Mouse (Mus musculus): ENCODE measurements around the gene Vmn2r83.

DNA sequence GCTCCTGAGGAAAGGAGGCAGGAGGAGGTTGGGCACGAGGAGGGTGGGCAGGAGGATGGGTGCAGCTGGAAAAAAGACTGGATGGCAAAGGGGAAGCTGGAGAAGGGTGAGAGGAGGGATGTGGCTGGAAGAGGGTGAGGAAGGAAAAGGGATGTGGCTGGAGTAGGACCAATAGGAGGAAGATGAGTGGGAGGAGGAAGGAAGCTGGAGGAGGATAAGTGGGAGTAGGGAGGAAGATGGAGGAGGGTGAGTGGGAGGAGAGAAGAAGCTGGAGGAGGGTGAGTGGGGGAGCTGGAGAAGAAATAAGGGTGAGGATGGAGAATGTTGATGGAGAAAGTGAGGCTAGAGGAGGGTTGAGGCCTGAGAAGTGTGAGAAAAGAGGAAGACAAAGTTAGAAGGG is 66.9 kb downstream of the Vmn2r83 start:
- TF ChIP-seq CTCF (IDR thresholded peaks at IDR 0.05; ENCODE audit: insufficient read depth, low read depth, low read length) (no peak), POLR2A (IDR thresholded peaks at IDR 0.05; ENCODE audit: insufficient read depth, low read depth, low read length) (no peak)

Data from olfactory bulb, adult 2 months (tissue).